Mouse (Mus musculus) hindbrain, embryonic 11.5 days (tissue): ENCODE measurements around the gene Myl6b. TPM values are rescaled to one million over a fixed set of nuclear protein-coding genes. Genes with fewer than 3 reads are reported as not detected.
A peak's percentile ranks its signal among the peaks of the same experiment; 100 is the strongest.
"Not testable (repeated sequence)": the region's sequence is repeated elsewhere in the genome, so short reads cannot be mapped to it uniquely, and the experiment has no call there.

Source experiments
- ATAC-seq: fragments of 200-750 bp; cut with Nextera tagmentation; 2 replicates; pipeline ENCODE4 v1.8.0; 2017; ENCODE audit warnings: mild to moderate bottlenecking, moderate TSS enrichment, moderate library complexity; ENCODE audit not compliant: low FRiP score
- DNase-seq: peaks from one replicate; pipeline ENCODE4 v3.0.0-alpha.2; 2015; ENCODE audit warnings: low spot score
- H3K27ac ChIP-seq: fragments of 300-500 bp; sonication (generic); 2 replicates; pipeline ENCODE4 v1.5.1; 2014; ENCODE audit warnings: mild to moderate bottlenecking, low read depth, low read length
- H3K27me3 ChIP-seq: fragments of 300-500 bp; sonication (generic); 2 replicates; pipeline ENCODE4 v1.6.1; 2014; ENCODE audit warnings: mild to moderate bottlenecking, low read length, moderate library complexity, mixed read lengths; ENCODE audit not compliant: control insufficient read depth, insufficient read depth
- H3K36me3 ChIP-seq: fragments of 300-500 bp; sonication (generic); 2 replicates; pipeline ENCODE4 v1.6.1; 2014; ENCODE audit warnings: mild to moderate bottlenecking, low read length, moderate library complexity, mixed read lengths; ENCODE audit not compliant: control insufficient read depth, insufficient read depth
- H3K4me1 ChIP-seq: fragments of 300-500 bp; sonication (generic); replicated peaks from 2 replicates; pipeline ENCODE4 v1.6.1; 2014; ENCODE audit warnings: low read length, mixed read lengths; ENCODE audit not compliant: control insufficient read depth, insufficient read depth
- H3K4me2 ChIP-seq: fragments of 300-500 bp; sonication (generic); replicated peaks from 2 replicates; pipeline ENCODE4 v1.6.1; 2014; ENCODE audit warnings: mild to moderate bottlenecking, low read depth, low read length
- H3K4me3 ChIP-seq: fragments of 300-500 bp; sonication (generic); 2 replicates; pipeline ENCODE4 v1.5.1; 2014; ENCODE audit warnings: low read depth, low read length
- H3K9ac ChIP-seq: fragments of 300-500 bp; sonication (generic); 2 replicates; pipeline ENCODE4 v1.6.1; 2014; ENCODE audit warnings: low read depth, low read length
- H3K9me3 ChIP-seq: fragments of 300-500 bp; sonication (generic); 2 replicates; pipeline ENCODE4 v1.6.1; 2016; ENCODE audit warnings: low read length; ENCODE audit not compliant: control insufficient read depth
- WGBS: fragments of 180-500 bp; shearing (Covaris S2); extraction: QIAGEN DNeasy Blood & Tissue Kit; methylation state at CpG from one replicate; pipeline ENCODE4 v1.1.7; 2014; 5-methylcytosine and 5-hydroxymethylcytosine counted together
- polyA plus RNA-seq: library from polyadenylated mRNA; unstranded; fragments of >200 nt; fragmentation: Nextera tagmentation; extraction: Ambion mirVana; gene quantifications from 2 replicates; pipeline ENCODE4 v1.2.1, GENCODE M21; 2014

Gene Myl6b
- polyA plus RNA-seq, 1 experiment from 2014 or later = 4.2 TPM

DNA sequence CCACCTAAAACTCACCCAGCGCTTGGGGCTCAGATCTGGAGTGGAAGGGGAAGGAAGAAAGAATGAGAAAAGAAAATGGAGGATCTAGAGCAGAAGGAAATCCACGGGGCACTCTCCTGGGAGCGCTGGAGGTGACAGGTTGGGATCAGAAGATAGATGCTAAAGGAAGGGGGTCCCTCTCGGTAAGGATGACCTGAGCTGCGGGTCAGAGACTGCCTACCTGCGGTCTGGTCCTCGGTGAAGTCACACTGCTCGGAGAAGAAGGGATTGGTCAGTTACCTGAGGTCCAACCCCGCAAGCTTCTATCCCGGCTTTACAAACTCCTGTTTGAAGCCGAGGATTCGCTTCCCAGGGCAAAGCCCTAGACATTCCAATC lies 5.2 kb downstream of the Myl6b start:
- peak; percentile 39 for ATAC-seq
- DNase-seq = no peak

DNA sequence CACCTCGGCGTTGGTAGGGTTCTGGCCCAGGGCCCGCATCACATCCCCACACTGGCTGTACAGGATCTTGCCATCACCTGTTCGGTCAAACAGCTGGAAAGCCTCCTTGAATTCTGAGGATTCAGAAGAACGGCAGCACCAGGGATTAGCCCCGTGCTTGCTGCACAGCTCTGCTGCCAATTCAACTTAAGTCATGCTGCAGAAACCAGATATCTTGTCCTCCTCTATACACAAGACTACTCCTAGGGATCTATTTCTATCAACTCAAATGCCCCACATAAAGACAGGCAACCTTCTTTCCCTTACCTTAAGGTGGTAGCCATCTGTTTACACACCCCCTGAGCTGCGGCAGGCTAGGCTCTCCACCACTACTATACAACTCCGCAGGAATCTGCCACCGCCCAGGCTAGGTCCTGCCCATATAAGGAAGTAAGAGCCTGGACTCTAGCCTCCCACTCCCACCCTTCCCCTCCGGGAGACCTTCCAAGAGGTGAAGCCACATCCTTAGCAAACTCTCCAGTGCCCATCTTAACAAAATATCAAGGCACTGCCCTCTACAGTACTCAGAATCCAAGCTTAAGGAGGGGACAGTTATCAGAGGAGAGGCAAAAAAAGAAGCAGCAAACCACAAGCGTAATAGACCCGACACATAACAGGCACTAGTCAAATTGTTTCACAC lies 5.7 kb downstream of the Myl6b start:
- H3K9ac ChIP-seq = peak overlapping the region; percentile 74
- peak overlapping the region; percentile 76 for H3K4me3 ChIP-seq
- H3K9me3 ChIP-seq = no peaks in the 10 kb centered on the region
- DNase-seq = peak; percentile 65
- peak overlapping the region; percentile 80 for H3K27ac ChIP-seq
- no peaks in the 10 kb centered on the region; the same call in 1 of the 2 replicates for H3K27me3 ChIP-seq
- peak; percentile 23; the same call in 1 of the 2 replicates for ATAC-seq
- peak overlapping the region; percentile 75 for H3K4me2 ChIP-seq
- peaks cover 6% of the 10 kb centered on the region for H3K36me3 ChIP-seq
- peaks cover 11% of the 10 kb centered on the region for H3K4me1 ChIP-seq
- WGBS = 31% methylated on average over 12 of the region's 12 CpGs

More for the DNA sequence above, 5.2 kb downstream of the Myl6b start:
- H3K36me3 ChIP-seq = peaks cover 4% of the 10 kb centered on the region; the same call in 1 of the 2 replicates
- H3K4me3 ChIP-seq = peak overlapping the region; percentile 76
- peak overlapping the region; percentile 74 for H3K9ac ChIP-seq
- peak overlapping the region; percentile 80 for H3K27ac ChIP-seq
- H3K4me1 ChIP-seq = peaks cover 11% of the 10 kb centered on the region
- peak overlapping the region; percentile 75 for H3K4me2 ChIP-seq
- 1% methylated on average over 12 of the region's 12 CpGs for WGBS
- no peaks in the 10 kb centered on the region; the same call in 1 of the 2 replicates for H3K27me3 ChIP-seq
- H3K9me3 ChIP-seq = no peaks in the 10 kb centered on the region

DNA sequence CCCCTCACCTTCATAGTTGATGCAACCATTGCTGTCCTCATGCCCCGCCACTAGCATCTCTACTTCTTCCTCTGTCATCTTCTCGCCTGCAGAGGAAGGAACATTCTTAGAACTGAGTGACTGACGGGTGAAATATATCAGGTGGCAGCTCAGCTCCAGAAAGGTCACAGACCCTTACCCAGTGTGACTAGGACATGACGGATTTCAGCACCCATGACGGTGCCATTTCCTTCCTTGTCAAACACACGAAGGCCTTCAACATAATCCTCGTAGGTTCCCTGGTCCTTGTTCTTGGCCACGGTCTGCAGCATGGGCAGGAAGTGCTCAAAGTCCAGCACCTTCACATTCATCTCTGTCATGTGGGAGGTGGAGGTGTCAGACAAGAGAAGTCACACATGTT lies 6.4 kb downstream of the Myl6b start:
- peaks cover 12% of the 10 kb centered on the region for H3K36me3 ChIP-seq
- H3K27ac ChIP-seq, ATAC-seq, DNase-seq, H3K9me3 ChIP-seq, H3K27me3 ChIP-seq: not testable (repeated sequence)
- H3K4me3 ChIP-seq = peak overlapping the region; percentile 76
- H3K9ac ChIP-seq = peak overlapping the region; percentile 74; the same call in 1 of the 2 replicates
- 76% methylated on average over 6 of the region's 8 CpGs for WGBS
- H3K4me1 ChIP-seq = peaks cover 11% of the 10 kb centered on the region
- peak overlapping the region; percentile 75 for H3K4me2 ChIP-seq

DNA sequence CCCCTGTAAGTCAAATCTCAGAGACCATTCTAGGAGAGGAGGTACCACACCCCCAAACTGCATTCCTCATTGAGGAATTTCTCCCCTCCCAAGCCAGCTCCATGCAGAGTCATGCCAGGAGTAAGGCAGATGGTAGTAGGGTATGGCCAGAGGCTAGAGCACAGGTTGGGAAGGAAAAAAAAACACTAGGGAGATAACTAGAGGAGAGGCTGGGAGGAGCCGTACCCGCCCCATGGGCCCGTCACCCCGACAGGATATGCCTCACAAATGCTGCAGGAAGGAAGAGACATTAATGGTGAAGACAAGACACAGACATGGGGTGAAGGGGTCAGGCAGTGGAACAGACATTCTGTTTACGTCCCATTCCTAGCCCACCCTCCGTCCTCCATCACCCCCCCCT lies 7.0 kb downstream of the Myl6b start:
- peaks cover 12% of the 10 kb centered on the region for H3K36me3 ChIP-seq
- no peak overlapping the region; the same call in 1 of the 2 replicates for H3K4me2 ChIP-seq
- H3K9ac ChIP-seq = no peak overlapping the region
- ATAC-seq = no peak
- H3K27ac ChIP-seq = no peak overlapping the region
- no peaks in the 10 kb centered on the region for H3K9me3 ChIP-seq
- WGBS = 86% methylated on average over 6 of the region's 6 CpGs
- H3K4me3 ChIP-seq = no peak overlapping the region
- no peak for DNase-seq
- peaks cover 11% of the 10 kb centered on the region for H3K4me1 ChIP-seq
- H3K27me3 ChIP-seq = no peaks in the 10 kb centered on the region

GRCm38 (mm10) chr10:128490912-128491311 lies 7.6 kb downstream of the Myl6b start:
- Histone ChIP-seq H3K4me3 (no peak overlapping the region), H3K4me1 (peaks cover 11% of the 10 kb centered on the region), H3K9ac (no peak overlapping the region), H3K27me3 (no peaks in the 10 kb centered on the region), H3K4me2 (no peak overlapping the region; the same call in 1 of the 2 replicates), H3K27ac (no peak overlapping the region), H3K9me3 (no peaks in the 10 kb centered on the region), H3K36me3 (peaks cover 12% of the 10 kb centered on the region; the same call in 1 of the 2 replicates)
- ATAC-seq (no peak), DNase-seq (no peak)
- 59% methylated on average over 4 of the region's 5 CpGs for WGBS

- Histone ChIP-seq H3K4me3 (0 out of 2 replicates have a peak overlapping the region, but pooled peaks have one; percentile 2), H3K4me1 (peaks cover 11% of the 10 kb centered on the region), H3K27ac (peak overlapping the region; percentile 19; the same call in 1 of the 2 replicates), H3K36me3 (peaks cover 17% of the 10 kb centered on the region; the same call in 1 of the 2 replicates), H3K9me3 (no peaks in the 10 kb centered on the region), H3K4me2 (no peak overlapping the region), H3K9ac (no peak overlapping the region), H3K27me3 (no peaks in the 10 kb centered on the region)
- DNase-seq = no peak
- 72% methylated on average over 5 of the region's 5 CpGs for WGBS
- ATAC-seq = no peak
These were observed 8.3 kb downstream of the Myl6b start for GRCm38 (mm10) chr10:128490232-128490631.

DNA sequence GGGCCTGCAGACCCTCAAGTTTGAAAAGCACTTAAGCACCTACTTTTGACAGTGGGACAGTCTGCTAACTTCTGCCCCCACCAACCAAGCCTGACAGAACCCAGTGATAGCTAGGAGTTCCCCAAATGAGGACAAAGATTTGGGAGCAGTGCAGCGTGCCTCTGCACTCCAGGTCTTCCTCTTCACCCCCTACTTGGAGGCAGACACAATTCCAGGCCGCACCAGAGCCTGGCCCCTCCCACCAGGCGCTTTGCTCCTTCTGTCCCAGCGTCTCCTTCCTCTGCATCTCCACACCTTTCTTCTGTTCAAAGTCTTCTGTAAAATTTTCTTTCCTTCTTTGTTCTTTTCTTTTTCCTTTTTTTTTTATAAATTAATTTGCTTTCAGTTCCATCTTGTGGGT lies 8.7 kb downstream of the Myl6b start:
- Histone ChIP-seq H3K9me3 (no peaks in the 10 kb centered on the region), H3K27ac (no peak overlapping the region), H3K27me3 (no peaks in the 10 kb centered on the region), H3K4me3 (0 out of 2 replicates have a peak overlapping the region, but pooled peaks have one; percentile 2), H3K9ac (no peak overlapping the region), H3K4me2 (no peak overlapping the region), H3K4me1 (peaks cover 9% of the 10 kb centered on the region), H3K36me3 (peaks cover 17% of the 10 kb centered on the region; the same call in 1 of the 2 replicates)
- ATAC-seq = no peak
- no peak for DNase-seq
- WGBS = 65% methylated on average over 4 of the region's 4 CpGs

DNA sequence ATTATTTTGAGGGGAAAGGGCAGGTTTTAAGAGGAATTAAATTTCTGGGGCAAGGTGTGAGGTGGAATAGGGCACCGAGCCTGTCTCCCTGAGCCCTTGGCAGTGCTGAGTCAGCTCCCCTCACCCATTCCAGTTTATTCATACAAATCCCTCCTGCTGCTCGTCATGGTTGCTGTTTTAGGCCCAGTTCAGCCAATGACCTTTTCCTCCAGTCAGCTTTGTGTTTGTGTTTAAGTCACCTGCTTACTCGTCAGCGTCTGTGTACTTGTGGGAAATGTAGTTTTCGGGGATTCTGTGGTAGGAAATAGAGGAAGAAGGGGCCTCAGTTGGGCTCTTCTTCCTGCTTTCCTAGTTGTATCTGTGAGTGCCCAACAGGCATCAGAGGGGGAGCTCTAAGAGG lies 9.1 kb downstream of the Myl6b start:
- WGBS = 74% methylated on average over 5 of the region's 5 CpGs
- H3K4me3 ChIP-seq = no peak overlapping the region
- peaks cover 17% of the 10 kb centered on the region; the same call in 1 of the 2 replicates for H3K36me3 ChIP-seq
- H3K9ac ChIP-seq = no peak overlapping the region
- peaks cover 5% of the 10 kb centered on the region for H3K4me1 ChIP-seq
- no peak overlapping the region for H3K27ac ChIP-seq
- DNase-seq (no peak), ATAC-seq (no peak)
- no peaks in the 10 kb centered on the region for H3K9me3 ChIP-seq
- H3K4me2 ChIP-seq = no peak overlapping the region
- H3K27me3 ChIP-seq = no peaks in the 10 kb centered on the region

GRCm38 (mm10) chr10:128488776-128489175 lies 9.7 kb downstream of the Myl6b start:
- peaks cover 5% of the 10 kb centered on the region; the same call in 1 of the 2 replicates for H3K4me1 ChIP-seq
- H3K4me3 ChIP-seq = no peak overlapping the region
- H3K9me3 ChIP-seq = no peaks in the 10 kb centered on the region
- no peak for ATAC-seq
- 94% methylated on average over 4 of the region's 4 CpGs for WGBS
- H3K36me3 ChIP-seq = peaks cover 17% of the 10 kb centered on the region; the same call in 1 of the 2 replicates
- DNase-seq = no peak
- no peak overlapping the region for H3K27ac ChIP-seq
- H3K27me3 ChIP-seq = no peaks in the 10 kb centered on the region
- H3K4me2 ChIP-seq = no peak overlapping the region
- no peak overlapping the region for H3K9ac ChIP-seq
